Mouse (Mus musculus): ENCODE results near the gene Ifnab.

Gene Ifnab

DNA sequence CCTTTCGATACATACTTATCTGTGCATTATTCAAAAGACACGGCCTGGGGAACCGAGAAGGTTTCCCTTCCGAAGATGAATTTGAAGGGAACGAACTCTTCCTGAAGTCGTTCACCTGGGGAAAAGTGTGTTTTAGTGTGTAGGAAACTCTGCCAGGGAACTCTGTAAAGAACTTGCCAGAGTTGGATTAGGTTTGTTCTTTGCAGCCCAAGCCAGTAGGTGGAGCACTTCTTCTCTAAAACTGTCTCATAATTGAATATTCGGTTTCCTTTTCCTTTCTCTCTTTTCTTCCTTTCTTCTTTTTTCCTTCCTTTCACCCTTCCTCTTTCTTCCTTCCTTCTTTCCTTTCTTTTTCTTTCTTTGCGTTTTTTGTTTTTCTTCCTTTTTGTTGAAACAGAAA is 10.8 kb downstream of the Ifnab start:
- in situ Hi-C loops (cut with MboI; ENCODE audit: low sequenced_read_pairs), result no loop called here

GRCm38 (mm10) chr4:88676824-88677223 is 14.3 kb downstream of the Ifnab start, which contains the start of gene Ifna16:
Ifna16 (minus strand) TSS chr4:88676924.
- in situ Hi-C loops (cut with MboI; ENCODE audit: low sequenced_read_pairs), result no loop called here

GRCm38 (mm10) chr4:88655461-88655860 is 35.7 kb downstream of the Ifnab start:
- in situ Hi-C loops (cut with MboI; ENCODE audit: low sequenced_read_pairs), result no loop called here

- in situ Hi-C loops (cut with MboI; ENCODE audit: low sequenced_read_pairs), result no loop called here
Measured at GRCm38 (mm10) chr4:88653644-88654043, 37.5 kb downstream of the Ifnab start.

GRCm38 (mm10) chr4:88644359-88644758 is 46.8 kb downstream of the Ifnab start, which contains the start of gene Ifna13:
Ifna13 (minus strand) TSS chr4:88644459.
- in situ Hi-C loops (cut with MboI; ENCODE audit: low sequenced_read_pairs), result no loop called here

DNA sequence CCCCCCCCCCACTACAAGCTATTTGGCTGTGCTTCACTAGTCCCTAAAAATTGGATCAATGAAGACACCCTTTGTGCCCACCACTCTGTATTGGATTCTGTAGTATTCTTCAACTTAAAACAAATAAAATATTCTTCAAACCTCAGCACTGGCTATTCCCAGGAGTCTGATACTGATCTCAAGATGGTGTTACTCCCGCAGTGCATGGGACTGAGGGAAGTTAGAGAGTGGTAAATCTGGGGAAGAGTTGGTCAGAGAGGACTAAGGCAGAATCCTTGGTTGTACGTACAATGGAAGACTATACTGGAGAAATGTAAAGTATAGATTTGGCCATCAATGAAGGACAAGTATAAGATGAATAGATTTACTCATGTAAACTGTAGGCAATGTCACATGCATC is 48.6 kb downstream of the Ifnab start:
- in situ Hi-C loops (cut with MboI; ENCODE audit: low sequenced_read_pairs), result no loop called here

- in situ Hi-C loops (cut with MboI; ENCODE audit: low sequenced_read_pairs), result no loop called here
Measured at GRCm38 (mm10) chr4:88641077-88641831, 49.9 kb downstream of the Ifnab start.

DNA sequence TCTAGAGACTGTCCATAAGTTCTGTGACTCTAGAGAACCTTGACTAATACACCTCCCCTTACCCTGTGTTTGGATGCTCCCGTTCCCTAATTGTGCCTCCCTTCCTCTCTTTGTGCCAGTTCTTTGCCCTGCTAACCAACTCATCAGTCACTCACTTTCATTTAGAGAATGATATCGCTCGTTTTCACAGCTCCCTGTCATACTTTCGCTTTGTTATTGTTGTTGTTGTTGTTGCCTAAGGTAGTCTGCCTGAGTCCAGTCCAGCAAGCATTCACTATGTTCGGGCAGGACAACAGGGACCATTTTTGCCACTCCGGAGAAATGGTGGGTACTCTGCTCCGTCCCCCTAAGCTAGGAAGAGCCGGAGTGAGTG is 50.5 kb downstream of the Ifnab start:
- in situ Hi-C loops (cut with MboI; ENCODE audit: low sequenced_read_pairs), result no loop called here
